Mouse (Mus musculus) E14TG2a.4 (cell line): Measurements from ENCODE around the gene Snx4.

Source experiments
- CTCF ChIP-seq: conservative IDR thresholded peaks from 2 replicates; pipeline ENCODE4 v1.5.1; 2014; ENCODE audit warnings: low read length
- NANOG ChIP-seq: IDR thresholded peaks from 2 replicates; pipeline ENCODE4 v1.6.1; 2014; ENCODE audit warnings: borderline replicate concordance, low read length, mixed read lengths

- TF ChIP-seq CTCF = peak; percentile 72
- TF ChIP-seq NANOG = no peak
These were observed 66.4 kb downstream of the Snx4 start for GRCm38 (mm10) chr16:33317646-33318045.
